Mouse (Mus musculus): ENCODE measurements around the gene Ankrd52.

GRCm38 (mm10) chr10:128367899-128368401 is 9.0 kb upstream of the Ankrd52 start:
- TF ChIP-seq EP300 (optimal IDR thresholded peaks at IDR 0.05) (no peak), CTCF (IDR thresholded peaks at IDR 0.05; ENCODE audit: low read depth) (no peak)
